Mouse (Mus musculus) hindbrain, embryonic 14.5 days (tissue): ENCODE results near the gene Glra4. TPM values are rescaled to one million over a fixed set of nuclear protein-coding genes. Genes with fewer than 3 reads are reported as not detected.

Source experiments
- ATAC-seq: fragments of 200-750 bp; cut with Nextera tagmentation; 2 replicates; pipeline ENCODE4 v1.8.0; 2017; ENCODE audit warnings: moderate number of reproducible peaks, mild to moderate bottlenecking, moderate TSS enrichment, moderate library complexity; ENCODE audit not compliant: low FRiP score
- DNase-seq: peaks from one replicate; pipeline ENCODE4 v3.0.0-alpha.2; 2015; ENCODE audit warnings: low spot score
- H3K27ac ChIP-seq: fragments of 300-500 bp; sonication (generic); 2 replicates; pipeline ENCODE4 v1.5.1; 2014; ENCODE audit warnings: mild to moderate bottlenecking, moderate library complexity
- H3K27me3 ChIP-seq: fragments of 300-500 bp; sonication (generic); 2 replicates; pipeline ENCODE4 v1.6.1; 2014; ENCODE audit warnings: mild to moderate bottlenecking, low read length, mixed read lengths; ENCODE audit not compliant: control insufficient read depth, insufficient read depth
- H3K36me3 ChIP-seq: fragments of 300-500 bp; sonication (generic); replicated peaks from 2 replicates; pipeline ENCODE4 v1.6.1; 2014; ENCODE audit not compliant: control insufficient read depth, insufficient read depth
- H3K4me1 ChIP-seq: fragments of 300-500 bp; sonication (generic); replicated peaks from 2 replicates; pipeline ENCODE4 v1.6.1; 2014; ENCODE audit warnings: antibody characterized with exemption, low read length, mixed read lengths; ENCODE audit not compliant: control insufficient read depth, insufficient read depth
- H3K4me2 ChIP-seq: fragments of 300-500 bp; sonication (generic); replicated peaks from 2 replicates; pipeline ENCODE4 v1.6.1; 2014; ENCODE audit warnings: mild to moderate bottlenecking, moderate library complexity
- H3K4me3 ChIP-seq: fragments of 300-500 bp; sonication (generic); replicated peaks from 2 replicates; pipeline ENCODE4 v1.5.1; 2014; ENCODE audit warnings: mild to moderate bottlenecking, low read length
- H3K9ac ChIP-seq: fragments of 300-500 bp; sonication (generic); 2 replicates; pipeline ENCODE4 v1.6.1; 2014
- H3K9me3 ChIP-seq: fragments of 300-500 bp; sonication (generic); 2 replicates; pipeline ENCODE4 v1.6.1; 2016; ENCODE audit warnings: low read length; ENCODE audit not compliant: control insufficient read depth
- whole genome bisulfite sequencing: fragments of 180-500 bp; shearing (Covaris S2); extraction: QIAGEN DNeasy Blood & Tissue Kit; methylation state at CpG from one replicate; pipeline ENCODE4 v1.1.7; 2014; 5-methylcytosine and 5-hydroxymethylcytosine counted together
- polyA plus RNA-seq: library from polyadenylated mRNA; unstranded; fragments of >200 nt; fragmentation: Nextera tagmentation; extraction: Ambion mirVana; gene quantifications from 2 replicates; pipeline ENCODE4 v1.2.1, GENCODE M21; 2014

Gene Glra4
- polyA plus RNA-seq, 1 experiment from 2014 or later, result 0.11 TPM

DNA sequence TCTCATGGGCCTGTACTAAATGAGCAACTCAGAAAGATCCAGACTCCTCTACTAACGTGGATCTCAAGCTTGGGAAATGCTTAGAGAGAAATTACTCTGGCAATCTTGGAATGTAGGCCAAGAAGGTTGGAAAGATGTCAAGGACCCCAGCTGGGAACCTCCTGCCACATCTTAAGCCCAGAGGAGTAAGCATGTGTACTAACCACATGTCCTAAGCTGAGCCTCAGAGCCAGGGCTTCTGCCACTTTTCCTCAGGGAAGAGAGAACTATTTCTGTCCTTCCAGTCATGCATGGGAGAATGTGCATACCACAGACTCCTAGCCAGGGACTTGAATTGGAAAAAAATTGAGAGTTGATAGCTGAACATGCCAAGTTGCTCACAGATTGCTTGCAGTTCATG lies 6.9 kb downstream of the Glra4 start:
- Histone ChIP-seq H3K4me1 (no peaks in the 10 kb centered on the region), H3K36me3 (no peaks in the 10 kb centered on the region), H3K9ac (no peak overlapping the region), H3K9me3 (no peaks in the 10 kb centered on the region), H3K4me2 (no peak overlapping the region), H3K27me3 (no peaks in the 10 kb centered on the region), H3K4me3 (no peak overlapping the region), H3K27ac (no peak overlapping the region)
- ATAC-seq (no peak), DNase-seq (no peak)
- 79% methylated on average over 1 of the region's 1 CpGs for WGBS

DNA sequence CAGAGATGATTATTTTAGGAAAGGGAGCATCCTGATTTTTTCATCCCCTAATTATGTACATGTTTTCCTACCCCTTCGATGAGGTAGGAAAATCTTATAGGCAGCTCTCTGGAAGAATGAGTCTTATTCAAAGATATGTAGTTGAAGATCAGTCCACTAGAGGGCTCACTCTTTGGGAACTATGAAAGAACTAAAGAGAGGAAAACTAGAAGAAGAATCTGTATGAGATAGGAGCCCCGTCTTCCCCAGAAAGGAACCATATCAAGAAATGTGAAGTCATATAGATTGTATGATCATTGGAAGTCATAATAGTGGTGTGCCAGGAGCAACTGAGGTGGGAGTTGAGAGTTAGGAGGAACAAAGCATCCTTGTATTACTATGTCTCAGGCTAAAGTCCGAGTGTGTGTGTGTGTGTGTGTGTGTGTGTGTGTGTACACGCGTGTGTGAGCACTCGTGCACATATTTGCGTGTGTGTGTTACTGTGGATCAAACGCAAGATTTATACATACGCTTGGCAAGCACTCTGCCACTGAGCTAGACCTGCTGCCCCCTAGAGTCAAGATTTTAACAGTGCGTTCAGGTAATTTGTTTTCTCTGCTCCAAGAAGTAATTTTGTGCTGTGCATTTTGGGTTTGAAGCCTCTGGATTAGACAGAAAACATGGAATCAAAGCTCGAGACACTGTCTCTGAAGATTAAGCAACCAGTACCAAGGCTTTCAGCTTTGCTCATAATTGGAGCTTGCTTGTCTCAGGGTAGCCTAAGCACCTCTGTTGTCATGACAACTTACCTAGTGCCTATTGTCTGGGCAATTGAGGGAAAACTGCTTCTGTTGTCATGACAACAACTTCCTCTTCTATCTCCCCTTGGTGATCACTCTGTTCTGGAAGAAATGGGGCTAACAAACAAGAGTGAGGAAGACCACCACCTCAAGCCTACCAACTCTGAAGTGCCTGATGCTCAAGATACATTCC lies 18.6 kb downstream of the Glra4 start:
- Histone ChIP-seq H3K4me2 (no peak overlapping the region), H3K9me3 (no peaks in the 10 kb centered on the region), H3K4me3 (no peak overlapping the region), H3K27me3 (no peaks in the 10 kb centered on the region), H3K9ac (no peak overlapping the region), H3K27ac (peak overlapping the region; percentile 16; the same call in 1 of the 2 replicates), H3K4me1 (no peaks in the 10 kb centered on the region), H3K36me3 (no peaks in the 10 kb centered on the region)
- ATAC-seq (peak; percentile 65; the same call in 1 of the 2 replicates), DNase-seq (peak; percentile 63)
- WGBS, result 67% methylated on average over 11 of the region's 11 CpGs

DNA sequence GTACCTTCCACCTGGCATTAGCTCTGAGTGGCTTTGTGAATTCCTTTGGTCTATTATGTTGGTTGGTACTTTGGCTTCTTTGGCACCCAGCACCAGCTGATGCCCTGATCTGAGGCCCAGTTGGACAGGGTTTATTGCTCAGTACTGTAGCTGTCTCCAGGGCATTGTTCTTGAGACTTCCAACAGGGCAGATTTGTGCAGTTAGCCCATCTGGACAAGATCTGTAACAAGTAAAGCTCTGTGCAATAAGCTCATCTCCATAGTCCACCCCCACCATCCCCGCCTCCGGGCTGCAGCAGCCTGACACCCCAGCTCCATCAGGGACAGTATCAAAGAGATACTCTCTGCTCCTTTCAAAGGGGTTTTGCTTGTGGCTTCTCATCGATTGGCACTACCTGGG lies 24.5 kb downstream of the Glra4 start:
- Histone ChIP-seq H3K36me3 (no peaks in the 10 kb centered on the region), H3K9me3 (no peaks in the 10 kb centered on the region), H3K4me3 (no peak overlapping the region), H3K9ac (no peak overlapping the region), H3K4me2 (no peak overlapping the region), H3K4me1 (no peaks in the 10 kb centered on the region), H3K27me3 (no peaks in the 10 kb centered on the region), H3K27ac (no peak overlapping the region)
- WGBS, result 85% methylated on average over 3 of the region's 3 CpGs
- no peak for ATAC-seq
- no peak for DNase-seq

DNA sequence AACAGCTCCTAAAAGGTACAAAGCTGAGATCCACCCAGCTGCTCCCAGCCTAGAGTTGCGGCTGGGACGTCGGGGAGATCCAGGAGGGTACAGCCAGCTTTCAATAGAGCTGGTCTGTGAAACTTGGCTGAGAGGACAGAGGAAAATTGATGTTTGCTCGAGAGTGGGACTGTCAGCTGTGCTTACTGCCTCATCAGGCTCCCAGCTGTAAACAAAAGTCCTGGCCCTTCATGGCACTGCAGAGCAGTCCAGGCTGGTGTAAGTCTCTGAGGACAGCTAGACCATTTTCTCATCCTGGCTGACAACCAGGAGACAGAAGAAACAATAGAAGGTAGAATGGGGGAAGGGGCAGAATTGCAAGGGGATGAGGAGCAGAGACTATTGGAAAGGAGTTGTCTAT lies 30.6 kb downstream of the Glra4 start:
- no peak overlapping the region for H3K27ac ChIP-seq
- ATAC-seq (no peak), DNase-seq (no peak)
- no peak overlapping the region for H3K9ac ChIP-seq
- H3K4me3 ChIP-seq, result no peak overlapping the region
- no peaks in the 10 kb centered on the region for H3K4me1 ChIP-seq
- no peak overlapping the region for H3K4me2 ChIP-seq
- WGBS, result 82% methylated on average over 4 of the region's 4 CpGs
- no peaks in the 10 kb centered on the region for H3K9me3 ChIP-seq
- no peaks in the 10 kb centered on the region for H3K36me3 ChIP-seq
- no peaks in the 10 kb centered on the region for H3K27me3 ChIP-seq

DNA sequence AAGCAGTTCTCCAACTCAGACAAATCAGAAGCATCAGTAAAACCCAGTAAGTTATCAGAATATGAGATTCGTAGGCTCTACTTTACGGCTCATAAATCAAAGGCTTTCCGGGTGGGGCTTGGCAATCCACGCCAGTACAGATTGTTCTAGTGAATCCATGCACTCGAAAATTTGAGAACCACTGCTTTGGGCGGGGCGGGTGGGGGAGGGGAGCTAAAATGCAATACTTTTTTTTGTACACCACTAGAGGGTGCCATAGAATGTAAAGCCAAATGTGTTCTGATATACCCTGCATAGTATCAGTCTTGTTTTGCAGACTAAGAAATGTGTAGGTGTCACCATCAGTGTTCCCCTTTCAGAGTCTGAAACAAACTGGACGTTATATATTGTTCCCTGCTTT lies 35.3 kb downstream of the Glra4 start:
- no peaks in the 10 kb centered on the region for H3K36me3 ChIP-seq
- H3K27me3 ChIP-seq, result no peaks in the 10 kb centered on the region
- H3K9ac ChIP-seq, result no peak overlapping the region
- H3K4me3 ChIP-seq, result no peak overlapping the region
- 75% methylated on average over 8 of the region's 8 CpGs for WGBS
- H3K9me3 ChIP-seq, result no peaks in the 10 kb centered on the region
- DNase-seq (no peak), ATAC-seq (no peak)
- H3K27ac ChIP-seq, result no peak overlapping the region
- no peak overlapping the region for H3K4me2 ChIP-seq
- no peaks in the 10 kb centered on the region for H3K4me1 ChIP-seq

DNA sequence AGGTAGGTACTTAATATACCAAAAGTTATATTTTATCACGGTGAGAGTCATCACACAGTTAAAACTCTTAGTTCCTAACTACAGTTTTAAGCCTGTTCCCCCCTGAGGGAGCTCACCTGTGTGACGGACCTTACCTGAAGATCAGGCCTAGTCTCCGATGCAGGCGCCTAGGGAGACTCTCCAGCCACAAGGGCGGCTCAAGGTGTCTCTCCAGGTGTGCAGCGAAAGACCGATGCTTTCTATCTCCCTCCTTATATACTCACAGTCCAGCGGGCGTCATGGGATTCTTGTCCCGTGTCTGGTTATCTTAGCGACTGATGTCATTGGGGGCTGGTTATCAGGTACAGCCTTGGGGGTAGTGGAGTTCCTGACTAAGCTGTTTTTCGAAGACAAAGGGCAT lies 36.5 kb downstream of the Glra4 start, which contains the start of gene Morf4l2:
TSS of gene Morf4l2 (minus strand) at position 232 of the 400 bp plus-strand sequence.
- Histone ChIP-seq H3K4me1 (peaks cover 6% of the 10 kb centered on the region; the same call in 1 of the 2 replicates), H3K27me3 (no peaks in the 10 kb centered on the region), H3K9ac (peak within 1 kb of the TSS; percentile 62; the same call in 1 of the 2 replicates), H3K36me3 (peaks cover 6% of the 10 kb centered on the region; the same call in 1 of the 2 replicates), H3K27ac (peak within 1 kb of the TSS; percentile 91), H3K4me2 (peak within 1 kb of the TSS; percentile 59), H3K9me3 (no peaks in the 10 kb centered on the region), H3K4me3 (peak within 1 kb of the TSS; percentile 54)
- DNase-seq (no peak), ATAC-seq (no peak)
- WGBS, result 94% methylated on average over 12 of the region's 12 CpGs

DNA sequence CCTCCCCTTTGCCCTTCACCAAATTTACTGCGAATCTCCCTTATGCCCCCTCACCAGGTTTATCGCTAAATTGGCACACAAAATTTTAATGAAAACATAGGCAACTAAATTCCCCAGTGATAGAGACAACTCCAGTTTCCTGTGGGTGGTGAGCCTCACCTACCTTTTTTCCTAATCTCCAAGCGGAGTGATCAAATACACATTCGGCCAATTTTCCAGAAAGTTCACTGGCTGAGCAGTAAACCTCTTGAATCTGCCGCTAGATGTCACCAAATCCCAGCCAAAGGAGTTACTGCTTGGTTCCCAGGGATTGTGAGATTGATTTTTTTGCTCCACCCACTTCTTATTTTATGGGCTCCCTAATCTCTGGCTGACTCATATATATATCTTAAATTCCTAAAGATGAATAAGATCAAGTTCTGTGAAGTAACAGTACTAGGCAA lies 37.3 kb downstream of the Glra4 start:
- peaks cover 9% of the 10 kb centered on the region; the same call in 1 of the 2 replicates for H3K4me1 ChIP-seq
- H3K4me2 ChIP-seq, result peak overlapping the region; percentile 59
- peaks cover 7% of the 10 kb centered on the region; the same call in 1 of the 2 replicates for H3K36me3 ChIP-seq
- peak overlapping the region; percentile 62; the same call in 1 of the 2 replicates for H3K9ac ChIP-seq
- H3K9me3 ChIP-seq, result no peaks in the 10 kb centered on the region
- DNase-seq (peak; percentile 79), ATAC-seq (no peak)
- H3K27me3 ChIP-seq, result no peaks in the 10 kb centered on the region
- H3K27ac ChIP-seq, result peak overlapping the region; percentile 91
- 32% methylated on average over 5 of the region's 5 CpGs for WGBS
- H3K4me3 ChIP-seq, result peak overlapping the region; percentile 54

DNA sequence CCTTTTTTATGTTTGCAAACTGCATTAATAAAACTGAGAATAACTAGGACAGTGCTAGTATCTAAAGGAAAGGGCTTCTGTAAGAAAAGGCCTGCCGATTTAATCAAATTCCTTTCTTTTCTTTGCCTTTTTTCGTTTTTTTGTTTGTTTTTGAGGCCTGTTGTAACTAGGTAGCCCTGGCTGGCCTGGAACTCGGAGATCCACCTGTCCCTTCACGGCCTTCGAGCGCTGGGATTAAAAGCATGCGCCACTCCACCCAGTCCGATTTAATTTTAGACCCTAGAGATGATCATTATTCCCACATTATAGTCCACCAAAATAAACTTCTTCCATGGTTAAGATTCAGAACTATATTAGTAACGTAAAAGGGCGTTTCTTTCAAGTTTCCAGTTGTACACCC lies 37.7 kb downstream of the Glra4 start:
- peaks cover 9% of the 10 kb centered on the region; the same call in 1 of the 2 replicates for H3K36me3 ChIP-seq
- 26% methylated on average over 10 of the region's 10 CpGs for WGBS
- peak overlapping the region; percentile 54 for H3K4me3 ChIP-seq
- H3K9me3 ChIP-seq, result no peaks in the 10 kb centered on the region
- ATAC-seq, result no peak
- no peak for DNase-seq
- peak overlapping the region; percentile 91 for H3K27ac ChIP-seq
- peak overlapping the region; percentile 62 for H3K9ac ChIP-seq
- no peaks in the 10 kb centered on the region for H3K27me3 ChIP-seq
- peaks cover 9% of the 10 kb centered on the region; the same call in 1 of the 2 replicates for H3K4me1 ChIP-seq
- H3K4me2 ChIP-seq, result peak overlapping the region; percentile 59

DNA sequence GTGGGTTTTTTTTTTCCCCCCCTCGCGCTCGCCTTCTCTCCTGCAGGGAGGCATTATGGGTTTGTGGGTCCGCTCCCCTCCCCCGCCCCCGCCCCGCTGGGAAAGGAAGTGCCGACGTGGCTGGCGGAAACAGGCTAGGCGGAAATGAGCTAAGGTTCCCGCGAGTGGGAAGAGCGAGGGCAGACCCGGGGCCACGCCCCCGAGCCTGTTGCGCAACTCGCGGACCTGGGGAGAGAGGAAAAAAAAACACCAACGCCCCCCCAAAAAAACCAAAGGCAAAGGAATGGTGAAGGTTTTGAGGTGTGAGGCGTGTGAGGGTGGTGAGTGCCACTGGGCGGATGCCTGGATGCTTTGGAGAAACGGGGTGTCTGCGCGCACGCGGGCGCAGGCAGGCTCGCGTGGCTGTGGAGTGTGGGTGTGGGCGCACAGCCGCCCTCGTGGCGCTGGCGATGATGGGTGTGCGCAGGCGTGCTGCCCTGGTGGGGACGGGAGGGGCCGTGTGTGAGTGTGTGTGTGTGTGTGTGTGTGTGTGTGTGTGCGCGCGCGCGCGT lies 38.2 kb downstream of the Glra4 start:
- H3K4me3 ChIP-seq, result peak overlapping the region; percentile 54
- H3K4me1 ChIP-seq, result peaks cover 9% of the 10 kb centered on the region; the same call in 1 of the 2 replicates
- ATAC-seq, result peak; percentile 79
- peak; percentile 72 for DNase-seq
- no peaks in the 10 kb centered on the region for H3K9me3 ChIP-seq
- peak overlapping the region; percentile 62 for H3K9ac ChIP-seq
- H3K27me3 ChIP-seq, result no peaks in the 10 kb centered on the region
- H3K4me2 ChIP-seq, result peak overlapping the region; percentile 59
- peak overlapping the region; percentile 91 for H3K27ac ChIP-seq
- 27% methylated on average over 37 of the region's 46 CpGs for WGBS
- peaks cover 10% of the 10 kb centered on the region; the same call in 1 of the 2 replicates for H3K36me3 ChIP-seq
